8 mouse cellular contexts compared by ENCODE assay signal in genomic region chr17:79894971-79895882, GRCm38 (mm10). TPM values are rescaled to one million over a fixed set of nuclear protein-coding genes. Genes with fewer than 3 reads are reported as not detected.
A peak's percentile ranks its signal among the peaks of the same experiment; 100 is the strongest.
DNase-seq lines count a peak whose midpoint lies in the region; ATAC-seq and TF ChIP-seq lines count a peak whose summit lies in the region.

No protein-coding gene starts in this region.

- H3K36me3 ChIP-seq in heart, embryonic 10.5 days, result no peaks in the 10 kb centered on the region
- no peaks in the 10 kb centered on the region for H3K36me3 ChIP-seq in kidney, embryonic 14.5 days (ENCODE audit: control insufficient read depth, insufficient read depth, low read length)

- H3K4me2 ChIP-seq in kidney, embryonic 14.5 days (replicated peaks; ENCODE audit: low read depth, low read length), result peak overlapping the region; percentile 89

- peak; percentile 76 for ATAC-seq in kidney, embryonic 14.5 days (ENCODE audit: low FRiP score, low TSS enrichment)

- no peaks in the 10 kb centered on the region for H3K9me3 ChIP-seq in heart, embryonic 10.5 days
- H3K9me3 ChIP-seq in kidney, embryonic 14.5 days (ENCODE audit: control insufficient read depth, low read length), result no peaks in the 10 kb centered on the region

- peaks cover 17% of the 10 kb centered on the region for H3K4me1 ChIP-seq in embryonic fibroblast, embryonic 13.5 days (ENCODE audit: control insufficient read depth, insufficient read depth, low read length)
- H3K4me1 ChIP-seq in heart, embryonic 10.5 days, result peaks cover 45% of the 10 kb centered on the region
- H3K4me1 ChIP-seq in kidney, embryonic 14.5 days (ENCODE audit: control insufficient read depth, insufficient read depth, low read length), result peaks cover 21% of the 10 kb centered on the region

- peak; percentile 85 for DNase-seq in 3T3-L1 (ENCODE audit: low read depth, low spot score)
- DNase-seq in adrenal gland, postnatal 25 days, result peak; percentile 58
- DNase-seq in heart, embryonic 10.5 days (ENCODE audit: low spot score), result peak; percentile 88
- peak; percentile 71 for DNase-seq in liver
- DNase-seq in monocyte, adult 2 months (ENCODE audit: low read depth in 1 of 2, low spot score in 2 of 2), result peak; percentile 5 to 34
- peak; percentile 31 to 37 for DNase-seq in spleen, postnatal 36 days (ENCODE audit: low spot score in 2 of 2)

- under 1% methylated on average over 91 of the region's 100 CpGs for WGBS in heart, embryonic 10.5 days
- under 1% methylated on average over 69 of the region's 100 CpGs for WGBS in kidney, embryonic 14.5 days

- TF ChIP-seq CTCF in embryonic fibroblast, embryonic 13.5 days (IDR thresholded peaks at IDR 0.05; ENCODE audit: borderline replicate concordance, insufficient read depth, low read length), result peak; percentile 80; the same call in 1 of the 2 replicates

- peak overlapping the region; percentile 88 for H3K4me3 ChIP-seq in embryonic fibroblast, embryonic 13.5 days (ENCODE audit: insufficient read depth, low read length)
- H3K4me3 ChIP-seq in heart, embryonic 10.5 days, result peak overlapping the region; percentile 81
- peak overlapping the region; percentile 94 for H3K4me3 ChIP-seq in kidney, embryonic 14.5 days (ENCODE audit: low read length)

- H3K27me3 ChIP-seq in heart, embryonic 10.5 days (ENCODE audit: insufficient read depth, poor library complexity, severe bottlenecking), result peaks cover 15% of the 10 kb centered on the region
- peaks cover 4% of the 10 kb centered on the region; the same call in 1 of the 2 replicates for H3K27me3 ChIP-seq in kidney, embryonic 14.5 days (ENCODE audit: control insufficient read depth, insufficient read depth, low read length)

- TF ChIP-seq POLR2A in embryonic fibroblast, embryonic 13.5 days (IDR thresholded peaks at IDR 0.05; ENCODE audit: low read depth, low read length), result 0 out of 2 replicates have a peak, but pooled peaks have one; percentile 24

- H3K27ac ChIP-seq in embryonic fibroblast, embryonic 13.5 days (ENCODE audit: insufficient read depth, low read length), result peak overlapping the region; percentile 76
- H3K27ac ChIP-seq in heart, embryonic 10.5 days, result peak overlapping the region; percentile 98
- H3K27ac ChIP-seq in kidney, embryonic 14.5 days (ENCODE audit: low read depth, low read length), result peak overlapping the region; percentile 96

- peak overlapping the region; percentile 98 for H3K9ac ChIP-seq in kidney, embryonic 14.5 days (ENCODE audit: low read depth, low read length)

RNA-seq across cellular contexts. Expression of gene Atl2, which starts 0.7 kb away (rescaled TPM):
- total RNA-seq in adrenal gland, postnatal 25 days (2021), result 117 and 131 TPM in 2 replicates
- 31.1 and 38.9 TPM in 2 replicates for polyA plus RNA-seq in embryonic fibroblast, embryonic 13.5 days (2011; ENCODE audit: insufficient read length, low read depth, missing spikeins)
- 36.4 and 39.1 TPM in 2 replicates for polyA plus RNA-seq in heart, embryonic 10.5 days (2016; fragmentation: Nextera tagmentation; extraction: Ambion mirVana)
- 27.8 and 41.8 TPM in 2 replicates for polyA plus RNA-seq in kidney, embryonic 14.5 days (2014; fragmentation: Nextera tagmentation; extraction: Ambion mirVana)

Comparison
In these comparisons a context has a peak if more than half of its experiments do, and no peak if none do; other contexts are left out.
1. Peak in every context shown above with its lines: DNase-seq, ATAC-seq, H3K4me3 ChIP-seq and H3K27ac ChIP-seq.
2. DNase-seq: peak in every context shown above with its lines; median percentile 88 in heart, embryonic 10.5 days; 85 in 3T3-L1; 71 in liver; 58 in adrenal gland, postnatal 25 days; 34 in spleen, postnatal 36 days; 20 in monocyte, adult 2 months.